Mouse (Mus musculus): ENCODE data around the gene Tex45. TPM values are rescaled to one million over a fixed set of nuclear protein-coding genes. Genes with fewer than 3 reads are reported as not detected.

Gene Tex45
- polyA plus RNA-seq (2012; rRNA removed), result 0.15 and 0.26 TPM in 2 replicates

- no peak for DNase-seq (ENCODE audit: low spot score)
These were observed at the start of gene Tex45 for GRCm38 (mm10) chr8:3470562-3470961. TSS of gene Tex45 (plus strand) at chr8:3470862.

DNA sequence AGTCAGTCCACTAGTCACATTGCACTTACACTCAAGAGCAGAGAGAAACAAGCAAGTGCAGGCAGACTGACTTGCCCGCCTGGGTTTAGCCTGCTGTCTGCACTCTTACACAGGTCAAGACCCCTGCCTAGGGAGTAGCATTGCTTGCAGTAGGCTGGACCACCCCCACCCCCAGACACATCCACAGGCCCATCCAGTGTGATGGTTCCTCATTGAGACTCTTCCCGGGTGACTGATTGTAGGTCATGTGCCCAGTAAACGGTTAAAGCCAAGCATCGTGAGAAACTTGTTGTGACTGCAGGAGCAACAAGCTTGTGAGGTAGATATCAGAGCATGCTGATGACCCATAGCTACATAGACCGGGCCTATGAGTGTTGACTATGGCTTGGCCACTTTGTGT, 49.2 kb upstream of the Tex45 start:
- no peak for DNase-seq (ENCODE audit: low spot score)

DNA sequence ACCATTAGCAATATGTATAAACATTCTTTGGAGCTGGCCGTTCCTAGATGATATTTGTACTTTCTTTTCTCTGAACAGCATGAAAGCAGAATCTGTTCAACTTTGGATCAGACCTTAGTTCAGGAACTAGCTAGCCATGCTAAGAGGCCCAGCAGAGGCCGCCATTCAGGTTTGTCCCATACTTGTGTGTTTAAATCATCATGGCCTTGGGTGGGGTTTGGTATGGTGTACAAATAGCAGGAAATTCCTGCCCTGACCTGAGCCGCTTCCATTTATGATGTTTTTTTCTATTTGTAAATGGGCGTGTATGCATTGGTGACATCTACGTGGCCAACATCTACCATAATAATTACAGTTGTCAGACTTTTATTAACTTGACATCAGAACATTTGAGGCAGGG, 45.4 kb upstream of the Tex45 start:
- DNase-seq (ENCODE audit: low spot score), result no peak

GRCm38 (mm10) chr8:3426211-3426610, 44.5 kb upstream of the Tex45 start:
- no peak for DNase-seq (ENCODE audit: low spot score)

DNA sequence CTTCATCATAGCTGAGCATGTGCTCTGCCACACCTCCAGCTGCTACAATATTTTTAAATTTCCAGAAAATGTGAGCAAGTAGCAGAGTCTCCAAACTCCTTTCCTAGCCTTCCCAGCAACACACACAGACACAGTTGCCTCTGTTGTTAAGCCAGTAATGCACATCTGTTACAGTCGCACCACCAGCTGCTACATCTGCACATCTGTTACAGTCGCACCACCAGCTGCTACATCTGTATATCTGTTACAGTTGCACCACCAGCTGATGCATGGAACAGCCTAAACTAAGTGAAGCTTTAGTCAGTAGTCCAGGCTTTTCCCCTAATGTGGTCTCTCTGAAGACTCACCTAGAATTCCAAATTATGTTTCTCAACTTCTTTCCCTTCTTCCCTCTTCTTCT, 42.2 kb upstream of the Tex45 start:
- no peak for DNase-seq (ENCODE audit: low spot score)

DNA sequence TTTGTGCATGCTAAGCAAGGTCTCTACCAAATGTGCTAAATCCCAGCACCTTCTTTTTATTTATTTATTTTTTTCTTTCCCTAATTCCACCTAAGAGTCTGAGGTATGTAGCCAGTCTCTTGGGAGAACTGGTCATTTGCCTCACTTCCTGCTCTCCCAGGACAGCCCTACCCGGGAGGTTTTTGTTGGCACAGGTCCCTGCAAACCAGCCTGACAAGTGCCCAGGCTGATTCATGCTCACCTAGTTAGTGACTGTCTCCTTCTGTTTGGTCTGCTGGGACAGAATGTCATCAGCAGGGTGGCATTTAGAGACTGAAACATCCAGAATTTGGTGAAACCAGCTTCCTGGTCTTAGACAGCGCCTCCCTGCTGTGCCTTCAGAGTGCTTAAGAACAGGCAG, 40.7 kb upstream of the Tex45 start:
- no peak for DNase-seq (ENCODE audit: low spot score)

GRCm38 (mm10) chr8:3431113-3431512, 39.5 kb upstream of the Tex45 start:
- no peak for DNase-seq (ENCODE audit: low spot score)

GRCm38 (mm10) chr8:3436492-3436891, 34.2 kb upstream of the Tex45 start:
- DNase-seq (ENCODE audit: low spot score), result no peak

DNA sequence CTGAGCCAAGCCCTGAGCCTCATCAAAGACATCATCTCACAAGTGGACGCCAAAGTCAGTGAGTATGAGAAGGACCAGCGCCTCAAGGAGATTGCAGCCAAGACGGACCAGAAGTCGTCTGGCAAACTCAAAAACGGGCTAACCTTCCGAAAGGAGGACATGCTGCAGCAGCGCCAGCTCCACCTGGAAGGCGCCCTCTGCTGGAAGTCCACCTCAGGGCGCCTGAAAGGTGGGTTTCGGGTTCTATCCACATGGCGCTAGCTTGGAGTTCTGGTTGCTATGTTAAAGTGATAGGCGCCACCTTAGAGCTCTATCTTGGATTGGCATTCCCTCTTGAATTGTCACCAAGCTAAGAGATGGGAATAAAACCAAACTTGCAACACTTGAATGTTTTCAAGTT, 31.2 kb upstream of the Tex45 start:
- DNase-seq (ENCODE audit: low spot score), result no peak

- DNase-seq (ENCODE audit: low spot score), result no peak
These were observed 21.4 kb upstream of the Tex45 start for GRCm38 (mm10) chr8:3449226-3449625.

DNA sequence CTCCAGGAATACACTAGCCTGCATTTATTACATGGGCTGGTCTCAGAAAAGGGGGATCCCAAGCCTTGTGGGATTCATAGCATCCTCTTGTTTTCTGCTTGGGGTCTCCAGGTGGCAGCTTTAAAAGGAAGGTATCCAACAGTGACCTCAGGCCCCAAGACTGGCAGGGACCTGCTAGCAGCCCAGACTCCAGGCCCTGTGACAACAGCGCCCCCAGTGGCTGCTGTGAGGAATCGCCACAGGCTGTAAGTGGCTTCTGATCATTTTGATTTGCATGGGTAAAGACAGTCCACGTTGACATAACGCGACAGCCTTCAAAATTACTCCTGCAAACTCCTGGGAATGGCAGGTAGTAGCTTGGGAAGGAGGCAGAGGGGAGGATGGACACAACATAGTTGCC, 20.0 kb upstream of the Tex45 start:
- DNase-seq (ENCODE audit: low spot score), result no peak

GRCm38 (mm10) chr8:3451992-3452391, 18.7 kb upstream of the Tex45 start:
- DNase-seq (ENCODE audit: low spot score), result no peak

DNA sequence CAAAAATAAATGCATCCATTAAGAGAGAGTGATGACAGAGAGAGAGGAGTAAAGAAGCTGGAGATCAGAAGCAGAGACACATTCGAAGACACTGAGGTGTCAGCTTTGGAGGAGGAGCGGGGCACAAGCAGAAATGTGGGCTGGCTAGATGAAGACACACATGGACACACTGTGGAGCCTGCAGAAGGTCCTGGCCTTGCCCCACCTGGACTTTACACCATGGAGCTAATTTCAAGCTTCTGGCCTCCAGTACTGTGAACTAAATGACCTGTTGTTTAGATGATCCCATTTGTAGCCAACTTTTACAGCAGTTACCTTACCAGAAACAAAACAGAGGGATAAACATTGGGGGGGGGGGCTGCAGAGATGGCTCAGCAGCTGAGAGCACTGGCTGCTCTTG, 7.4 kb upstream of the Tex45 start:
- no peak for DNase-seq (ENCODE audit: low spot score)

- DNase-seq (ENCODE audit: low spot score), result no peak
These were observed 6.4 kb upstream of the Tex45 start for GRCm38 (mm10) chr8:3464309-3464708.

- peak; percentile 96 for DNase-seq (ENCODE audit: low spot score)
These were observed 3.4 kb upstream of the Tex45 start, which contains the start of gene Pex11g for GRCm38 (mm10) chr8:3467006-3467885. TSS of gene Pex11g (minus strand) at chr8:3467680.

- DNase-seq (ENCODE audit: low spot score), result no peak
These were observed 2.6 kb upstream of the Tex45 start for GRCm38 (mm10) chr8:3467886-3468545.

- DNase-seq (ENCODE audit: low spot score), result no peak
These were observed 1.8 kb upstream of the Tex45 start for GRCm38 (mm10) chr8:3468838-3469237.

GRCm38 (mm10) chr8:3475715-3476429, 5.2 kb downstream of the Tex45 start:
- no peak for DNase-seq (ENCODE audit: low spot score)

GRCm38 (mm10) chr8:3480221-3480785, 9.6 kb downstream of the Tex45 start:
- no peak for DNase-seq (ENCODE audit: low spot score)

DNA sequence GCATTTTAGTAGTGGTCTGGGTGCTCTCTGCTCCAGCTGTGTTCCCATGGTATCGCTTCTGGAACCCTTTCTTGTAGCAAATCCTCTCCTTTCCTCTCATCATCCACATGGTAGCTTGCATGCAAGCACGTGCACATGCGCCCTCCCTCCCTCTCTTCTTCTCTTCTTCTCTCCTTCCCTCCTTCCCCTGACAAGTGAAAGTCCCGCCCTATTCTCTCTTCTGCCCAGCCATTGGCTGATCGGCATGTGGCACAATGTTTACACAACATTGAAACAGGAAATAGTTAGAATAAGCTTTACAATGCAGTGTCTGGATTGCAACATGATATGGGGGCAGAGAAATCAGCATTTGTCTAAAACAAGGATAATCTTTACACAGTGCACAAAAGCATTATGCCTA, 10.9 kb downstream of the Tex45 start:
- no peak for DNase-seq (ENCODE audit: low spot score)

DNA sequence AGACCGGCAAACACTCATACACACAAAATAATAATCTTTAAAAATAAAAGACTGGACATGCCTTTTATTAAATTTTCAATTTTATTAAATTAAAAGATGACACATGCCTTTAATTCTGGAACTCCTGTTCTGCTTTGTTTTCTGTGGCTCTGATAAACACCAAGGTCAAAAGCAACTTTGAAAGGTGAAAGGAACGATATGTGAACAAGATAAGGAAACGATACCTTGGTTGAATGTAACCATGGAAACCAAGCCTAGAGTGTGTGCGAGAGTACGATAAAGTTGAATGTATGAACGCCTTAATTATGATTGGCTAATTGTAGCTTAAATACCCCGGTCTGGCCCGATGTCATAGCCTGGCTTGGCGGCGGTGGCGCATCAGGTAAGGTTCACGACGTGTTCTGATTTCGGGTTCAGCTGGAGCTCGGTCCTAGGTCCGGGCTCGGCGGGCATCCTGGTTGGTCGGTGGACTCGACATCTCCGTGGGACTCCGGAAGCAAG, 11.6 kb downstream of the Tex45 start:
- DNase-seq (ENCODE audit: low spot score), result no peak

DNA sequence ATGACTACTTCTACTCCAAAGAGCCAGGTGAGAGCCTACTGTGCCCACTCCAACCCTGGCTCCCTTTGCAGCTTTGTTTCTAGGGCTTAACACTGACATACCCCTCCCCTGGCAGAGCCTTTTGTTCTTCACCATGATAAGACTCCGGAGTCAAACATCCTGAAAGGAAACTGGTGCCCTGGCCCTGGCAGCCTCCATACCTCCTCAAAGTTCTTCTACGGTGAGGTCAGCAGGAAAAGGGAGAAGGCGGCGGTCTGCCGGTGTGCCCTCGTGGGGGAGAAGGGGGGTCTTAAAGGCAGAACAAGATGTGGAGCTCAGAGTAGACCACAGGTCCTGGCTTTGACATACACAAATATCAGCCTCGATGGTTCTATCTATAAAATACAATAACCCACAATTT, 12.9 kb downstream of the Tex45 start:
- no peak for DNase-seq (ENCODE audit: low spot score)
